Mouse (Mus musculus): ENCODE results near the gene Lhcgr. TPM values are rescaled to one million over a fixed set of nuclear protein-coding genes. Genes with fewer than 3 reads are reported as not detected.
"Not testable (repeated sequence)": the region's sequence is repeated elsewhere in the genome, so short reads cannot be mapped to it uniquely, and the experiment has no call there.

Lhcgr gene
- under 1 TPM in 1 of 2 experiments, not detected in 1; 0.17 TPM for total RNA-seq (2021)

GRCm38 (mm10) chr17:88791440-88792152 lies at the start of gene Lhcgr:
Gene Lhcgr, minus strand, starts transcription at chr17:88791990.
- DNase-seq (ENCODE audit: low spot score): no peak

GRCm38 (mm10) chr17:88817601-88818000 lies 25.8 kb upstream of the Lhcgr start:
- intact Hi-C loops (cut with DNase I): no loop called here
- DNase-seq (ENCODE audit: low spot score): no peak

More at GRCm38 (mm10) chr17:88791440-88792152, at the start of gene Lhcgr:
- intact Hi-C loops (cut with DNase I): no loop called here

GRCm38 (mm10) chr17:88812943-88813342 lies 21.2 kb upstream of the Lhcgr start:
- DNase-seq (ENCODE audit: low spot score); intact Hi-C loops (cut with DNase I): not testable (repeated sequence)

GRCm38 (mm10) chr17:88810807-88811206 lies 19.0 kb upstream of the Lhcgr start:
- DNase-seq (ENCODE audit: low spot score): no peak
- intact Hi-C loops (cut with DNase I): no loop called here

GRCm38 (mm10) chr17:88806421-88806820 lies 14.6 kb upstream of the Lhcgr start:
- DNase-seq (ENCODE audit: low spot score): no peak
- intact Hi-C loops (cut with DNase I): no loop called here

- intact Hi-C loops (cut with DNase I): no loop called here
- DNase-seq (ENCODE audit: low spot score): no peak
Measured at GRCm38 (mm10) chr17:88803441-88803840, 11.7 kb upstream of the Lhcgr start.

- no peak for DNase-seq (ENCODE audit: low spot score)
- intact Hi-C loops (cut with DNase I): no loop called here
Measured at GRCm38 (mm10) chr17:88790680-88791079, 1.1 kb downstream of the Lhcgr start.

GRCm38 (mm10) chr17:88788392-88788791 lies 3.4 kb downstream of the Lhcgr start:
- DNase-seq (ENCODE audit: low spot score): no peak
- intact Hi-C loops (cut with DNase I): no loop called here

GRCm38 (mm10) chr17:88786881-88787280 lies 4.9 kb downstream of the Lhcgr start:
- DNase-seq (ENCODE audit: low spot score): no peak
- intact Hi-C loops (cut with DNase I): no loop called here

- no peak for DNase-seq (ENCODE audit: low spot score)
- intact Hi-C loops (cut with DNase I): no loop called here
Measured at GRCm38 (mm10) chr17:88786385-88786784, 5.4 kb downstream of the Lhcgr start.

- no peak for DNase-seq (ENCODE audit: low spot score)
- intact Hi-C loops (cut with DNase I): no loop called here
Measured at GRCm38 (mm10) chr17:88779148-88779547, 12.6 kb downstream of the Lhcgr start.

- intact Hi-C loops (cut with DNase I): no loop called here
- no peak for DNase-seq (ENCODE audit: low spot score)
Measured at GRCm38 (mm10) chr17:88774103-88774526, 17.7 kb downstream of the Lhcgr start.

GRCm38 (mm10) chr17:88770081-88770480 lies 21.7 kb downstream of the Lhcgr start:
- no peak for DNase-seq (ENCODE audit: low spot score)
- intact Hi-C loops (cut with DNase I): no loop called here

- intact Hi-C loops (cut with DNase I): no loop called here
- DNase-seq (ENCODE audit: low spot score): no peak
Measured at GRCm38 (mm10) chr17:88769283-88769859, 22.4 kb downstream of the Lhcgr start.

GRCm38 (mm10) chr17:88766857-88767256 lies 24.9 kb downstream of the Lhcgr start:
- intact Hi-C loops (cut with DNase I): no loop called here
- no peak for DNase-seq (ENCODE audit: low spot score)

GRCm38 (mm10) chr17:88764136-88764485 lies 27.7 kb downstream of the Lhcgr start:
- DNase-seq (ENCODE audit: low spot score): no peak
- intact Hi-C loops (cut with DNase I): no loop called here

GRCm38 (mm10) chr17:88763396-88764135 lies 28.2 kb downstream of the Lhcgr start:
- DNase-seq (ENCODE audit: low spot score): no peak
- intact Hi-C loops (cut with DNase I): no loop called here

- intact Hi-C loops (cut with DNase I): no loop called here
- no peak for DNase-seq (ENCODE audit: low spot score)
Measured at GRCm38 (mm10) chr17:88758003-88758437, 33.8 kb downstream of the Lhcgr start.

GRCm38 (mm10) chr17:88755776-88756175 lies 36.0 kb downstream of the Lhcgr start:
- DNase-seq (ENCODE audit: low spot score): no peak
- intact Hi-C loops (cut with DNase I): no loop called here

- DNase-seq (ENCODE audit: low spot score): no peak
- intact Hi-C loops (cut with DNase I): loop anchor here (2.0 kb wide), 1 partner anchor 101 kb away; no protein-coding TSS in a partner anchor
Measured at GRCm38 (mm10) chr17:88753472-88753857, 38.3 kb downstream of the Lhcgr start.

Data from heart, postnatal 25 days (tissue).